Mouse (Mus musculus) CH12.LX (cell line): Measurements from ENCODE around the gene Olfml3.

Experiments used
- CTCF ChIP-seq, 2 experiments: IDR thresholded peaks in 1 of 2; conservative IDR thresholded peaks in 1 of 2; 2 replicates each; pipeline ENCODE4 v1.5.1; 2011 to 2012; ENCODE audit warnings: low read depth in 2 of 2, low read length in 2 of 2, improper control_type of control experiment in 1 of 2, inconsistent platforms in 1 of 2, mild to moderate bottlenecking in 1 of 2, moderate library complexity in 1 of 2
- E2F4 ChIP-seq: IDR thresholded peaks from 2 replicates; pipeline ENCODE4 v1.6.1; 2011; ENCODE audit warnings: low read depth, low read length, improper control_type of control experiment; ENCODE audit not compliant: insufficient replicate concordance
- HCFC1 ChIP-seq: IDR thresholded peaks from 2 replicates; pipeline ENCODE4 v1.6.1; 2012; ENCODE audit warnings: low read depth, mild to moderate bottlenecking, inconsistent platforms, low read length, improper control_type of control experiment
- MAX ChIP-seq: IDR thresholded peaks from 2 replicates; pipeline ENCODE4 v1.6.1; 2011; ENCODE audit warnings: low read length, improper control_type of control experiment
- MXI1 ChIP-seq: IDR thresholded peaks from 2 replicates; pipeline ENCODE4 v1.6.1; 2011; ENCODE audit warnings: mild to moderate bottlenecking, low read depth, low read length, improper control_type of control experiment
- NELFE ChIP-seq: IDR thresholded peaks from 2 replicates; pipeline ENCODE4 v1.6.1; 2011; ENCODE audit warnings: low read depth, low read length, improper control_type of control experiment
- PAX5 ChIP-seq: IDR thresholded peaks from 2 replicates; pipeline ENCODE4 v1.6.1; 2012; ENCODE audit warnings: low read length, inconsistent platforms, mixed read lengths
- POLR2A ChIP-seq: IDR thresholded peaks from 2 replicates; pipeline ENCODE4 v1.6.1; 2011; ENCODE audit warnings: low read depth, mild to moderate bottlenecking, improper control_type of control experiment, low read length
- RAD21 ChIP-seq: IDR thresholded peaks from 2 replicates; pipeline ENCODE4 v1.6.1; 2011; ENCODE audit warnings: low read depth, mild to moderate bottlenecking, low read length, improper control_type of control experiment, moderate library complexity
- ZC3H11A ChIP-seq: IDR thresholded peaks from 2 replicates; pipeline ENCODE4 v1.6.1; 2012; ENCODE audit warnings: low read depth, mild to moderate bottlenecking, inconsistent platforms, low read length, improper control_type of control experiment
- ZMIZ1 ChIP-seq: IDR thresholded peaks from 2 replicates; pipeline ENCODE4 v1.6.1; 2012; ENCODE audit warnings: low read depth, mild to moderate bottlenecking, inconsistent platforms, low read length, improper control_type of control experiment
- ZNF384 ChIP-seq: IDR thresholded peaks from 2 replicates; pipeline ENCODE4 v1.6.1; 2012; ENCODE audit warnings: low read depth, low read length, improper control_type of control experiment, inconsistent platforms

DNA sequence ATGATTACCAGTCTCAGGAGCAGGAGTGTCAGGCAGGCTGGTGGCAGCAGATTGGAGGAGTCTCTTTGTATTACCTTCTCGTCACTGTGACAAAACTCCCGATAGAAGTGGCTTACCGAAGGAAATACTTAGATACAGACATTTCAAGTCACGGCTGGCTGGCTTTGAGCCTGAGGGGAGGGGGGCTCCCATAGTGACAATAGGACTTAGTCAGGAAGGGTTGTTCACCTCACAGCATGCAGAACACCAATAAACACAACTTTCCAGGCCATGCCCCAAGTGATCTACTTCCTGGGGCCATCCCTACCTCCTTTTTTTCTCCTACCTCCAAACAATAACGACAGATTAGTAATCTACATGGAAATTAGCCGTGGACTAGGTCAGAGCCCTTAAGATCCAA lies 59.0 kb downstream of the Olfml3 start:
- no peak for TF ChIP-seq CTCF (conservative IDR thresholded peaks at IDR 0.05 in 1 of 2, IDR thresholded peaks at IDR 0.05 in 1 of 2; ENCODE audit: low read depth in 2 of 2, low read length in 2 of 2)
- TF ChIP-seq ZC3H11A, result no peak
- no peak for TF ChIP-seq NELFE
- TF ChIP-seq POLR2A, result no peak
- TF ChIP-seq MXI1, result no peak
- TF ChIP-seq ZMIZ1, result no peak
- TF ChIP-seq PAX5, result no peak
- no peak for TF ChIP-seq MAX
- no peak for TF ChIP-seq E2F4
- no peak for TF ChIP-seq ZNF384
- TF ChIP-seq RAD21, result no peak
- TF ChIP-seq HCFC1, result no peak
